Comparison of ENCODE assay signal across 8 mouse cellular contexts in genomic region chr7:44867802-44868201, GRCm38 (mm10). TPM values are rescaled to one million over a fixed set of nuclear protein-coding genes. Genes with fewer than 3 reads are reported as not detected.
DNase-seq lines count a peak whose midpoint lies in the region; ATAC-seq and TF ChIP-seq lines count a peak whose summit lies in the region.

No protein-coding gene starts in this region.

- no peaks in the 10 kb centered on the region for H3K27me3 ChIP-seq in heart, embryonic 11.5 days (ENCODE audit: control insufficient read depth, insufficient read depth, low read length)
- H3K27me3 ChIP-seq in E14TG2a.4 (ENCODE audit: insufficient read depth, low read length): no peaks in the 10 kb centered on the region
- no peaks in the 10 kb centered on the region for H3K27me3 ChIP-seq in forebrain, embryonic 14.5 days (replicated peaks; ENCODE audit: control insufficient read depth, insufficient read depth, low read length)
- H3K27me3 ChIP-seq in liver, embryonic 14.5 days (ENCODE audit: control insufficient read depth, insufficient read depth, low read length): no peaks in the 10 kb centered on the region

- H3K9ac ChIP-seq in heart, embryonic 11.5 days (ENCODE audit: low read depth, low read length): peak overlapping the region; percentile 100
- H3K9ac ChIP-seq in forebrain, embryonic 14.5 days (ENCODE audit: low read length): peak overlapping the region; percentile 100
- H3K9ac ChIP-seq in liver, embryonic 14.5 days (replicated peaks): no peak overlapping the region

- H3K4me3 ChIP-seq in heart, embryonic 11.5 days (ENCODE audit: low read depth, low read length): peak overlapping the region; percentile 97
- H3K4me3 ChIP-seq in E14TG2a.4 (replicated peaks; ENCODE audit: low read length): peak overlapping the region; percentile 95
- H3K4me3 ChIP-seq in forebrain, embryonic 14.5 days (ENCODE audit: low read depth, low read length): peak overlapping the region; percentile 98
- peak overlapping the region in 1 of 2 experiments; percentile 69; a peak in 1 of 4 replicates for H3K4me3 ChIP-seq in liver, embryonic 14.5 days (ENCODE audit: insufficient read depth in 1 of 2, low read depth in 2 of 2, low read length in 2 of 2)

- no peak for DNase-seq in heart, adult 9 months (ENCODE audit: low spot score in 2 of 2)
- no peak for DNase-seq in forebrain, embryonic 14.5 days (ENCODE audit: low spot score)
- no peak for DNase-seq in liver, embryonic 14.5 days (ENCODE audit: low read depth in 3 of 3, low spot score in 3 of 3)
- no peak for DNase-seq in urinary bladder, postnatal 25 days (ENCODE audit: low spot score)
- DNase-seq in spleen, adult 18-20 months: no peak
- DNase-seq in cerebellum, adult 9-11 months: no peak

- H3K36me3 ChIP-seq in heart, embryonic 11.5 days (ENCODE audit: control insufficient read depth, insufficient read depth, low read length): peaks cover 16% of the 10 kb centered on the region
- H3K36me3 ChIP-seq in E14TG2a.4 (ENCODE audit: insufficient read depth, low read length): peaks cover 42% of the 10 kb centered on the region
- peaks cover 43% of the 10 kb centered on the region for H3K36me3 ChIP-seq in forebrain, embryonic 14.5 days (ENCODE audit: control insufficient read depth, insufficient read depth, low read length)
- peaks cover 7% of the 10 kb centered on the region for H3K36me3 ChIP-seq in liver, embryonic 14.5 days (replicated peaks; ENCODE audit: control insufficient read depth, insufficient read depth, low read depth)

- peaks cover 50% of the 10 kb centered on the region for H3K4me1 ChIP-seq in heart, embryonic 11.5 days (ENCODE audit: control insufficient read depth, insufficient read depth, low read length)
- H3K4me1 ChIP-seq in E14TG2a.4 (replicated peaks; ENCODE audit: low read depth, low read length): peaks cover 85% of the 10 kb centered on the region
- peaks cover 33% of the 10 kb centered on the region for H3K4me1 ChIP-seq in forebrain, embryonic 14.5 days (ENCODE audit: control insufficient read depth, insufficient read depth, low read length)
- peaks cover 6 to 19% of the 10 kb centered on the region in 2 experiments for H3K4me1 ChIP-seq in liver, embryonic 14.5 days (replicated peaks; ENCODE audit: control insufficient read depth in 2 of 2, insufficient read depth in 2 of 2, low read length in 1 of 2)

- peak overlapping the region; percentile 82 for H3K4me2 ChIP-seq in heart, embryonic 11.5 days
- peak overlapping the region; percentile 98 for H3K4me2 ChIP-seq in forebrain, embryonic 14.5 days (ENCODE audit: low read length)
- peak overlapping the region; percentile 86 for H3K4me2 ChIP-seq in liver, embryonic 14.5 days (ENCODE audit: low read depth)

- no peaks in the 10 kb centered on the region for H3K9me3 ChIP-seq in heart, embryonic 11.5 days (replicated peaks; ENCODE audit: control insufficient read depth, low read length)
- no peaks in the 10 kb centered on the region for H3K9me3 ChIP-seq in E14TG2a.4 (ENCODE audit: low read length)
- H3K9me3 ChIP-seq in forebrain, embryonic 14.5 days (replicated peaks; ENCODE audit: control insufficient read depth, low read length): no peaks in the 10 kb centered on the region
- no peaks in the 10 kb centered on the region for H3K9me3 ChIP-seq in liver, embryonic 14.5 days (ENCODE audit: control insufficient read depth, low read length)

- ATAC-seq in heart, embryonic 11.5 days (replicated peaks; ENCODE audit: insufficient number of reproducible peaks, low FRiP score, low TSS enrichment): no peak
- ATAC-seq in forebrain, embryonic 14.5 days: no peak
- no peak for ATAC-seq in liver, embryonic 14.5 days (ENCODE audit: insufficient read depth)

- no peak overlapping the region for H3K27ac ChIP-seq in heart, embryonic 11.5 days (ENCODE audit: low read depth, low read length)
- H3K27ac ChIP-seq in forebrain, embryonic 14.5 days (ENCODE audit: low read depth, low read length): no peak overlapping the region
- no peak overlapping the region for H3K27ac ChIP-seq in liver, embryonic 14.5 days

- WGBS in heart, embryonic 11.5 days (ENCODE audit: insufficient replicate concordance): 57% methylated on average over 9 of the region's 9 CpGs
- WGBS in forebrain, embryonic 14.5 days: 48% methylated on average over 9 of the region's 9 CpGs
- 60% methylated on average over 9 of the region's 9 CpGs for WGBS in liver, embryonic 14.5 days (ENCODE audit: insufficient replicate concordance)

- TF ChIP-seq EP300 in liver, embryonic 14.5 days (IDR thresholded peaks at IDR 0.05; ENCODE audit: low read depth): no peak

- no peak for TF ChIP-seq CTCF in E14TG2a.4 (conservative IDR thresholded peaks at IDR 0.05; ENCODE audit: low read length)
- no peak for TF ChIP-seq CTCF in liver, embryonic 14.5 days (IDR thresholded peaks at IDR 0.05; ENCODE audit: low read depth)

RNA-seq across cellular contexts. Expression of gene Ptov1, which starts 1.8 kb away (rescaled TPM):
- 205 and 218 TPM in 2 replicates for polyA plus RNA-seq in heart, embryonic 11.5 days (2014; fragmentation: Nextera tagmentation; extraction: Ambion mirVana)
- polyA plus RNA-seq in forebrain, embryonic 14.5 days (2014; fragmentation: Nextera tagmentation; extraction: Ambion mirVana): 447 and 458 TPM in 2 replicates
- 47.3 and 54.1 TPM in 2 replicates for polyA plus RNA-seq in liver, embryonic 14.5 days (2012; rRNA removed)
- 35.0 and 42.1 TPM in 2 replicates for polyA plus RNA-seq in liver, embryonic 14.5 days (2014; fragmentation: Nextera tagmentation; extraction: Ambion mirVana)

RNA-seq across cellular contexts. Expression of gene Pnkp, which starts 10.9 kb away (rescaled TPM):
- 18.9 and 19.2 TPM in 2 replicates for polyA plus RNA-seq in heart, embryonic 11.5 days (2014; fragmentation: Nextera tagmentation; extraction: Ambion mirVana)
- 30.0 and 31.7 TPM in 2 replicates for polyA plus RNA-seq in forebrain, embryonic 14.5 days (2014; fragmentation: Nextera tagmentation; extraction: Ambion mirVana)
- 12.7 and 14.3 TPM in 2 replicates for polyA plus RNA-seq in liver, embryonic 14.5 days (2012; rRNA removed)
- 15.6 and 17.0 TPM in 2 replicates for polyA plus RNA-seq in liver, embryonic 14.5 days (2014; fragmentation: Nextera tagmentation; extraction: Ambion mirVana)

RNA-seq across cellular contexts. Expression of gene Tbc1d17, which starts 18.9 kb away (rescaled TPM):
- polyA plus RNA-seq in heart, embryonic 11.5 days (2014; fragmentation: Nextera tagmentation; extraction: Ambion mirVana): 48.2 and 49.2 TPM in 2 replicates
- polyA plus RNA-seq in forebrain, embryonic 14.5 days (2014; fragmentation: Nextera tagmentation; extraction: Ambion mirVana): 79.6 and 105 TPM in 2 replicates
- 12.9 and 16.2 TPM in 2 replicates for polyA plus RNA-seq in liver, embryonic 14.5 days (2012; rRNA removed)
- polyA plus RNA-seq in liver, embryonic 14.5 days (2014; fragmentation: Nextera tagmentation; extraction: Ambion mirVana): 18.3 and 20.2 TPM in 2 replicates

RNA-seq across cellular contexts. Expression of gene Akt1s1, which starts 19.0 kb away (rescaled TPM):
- 38.6 and 53.9 TPM in 2 replicates for polyA plus RNA-seq in heart, embryonic 11.5 days (2014; fragmentation: Nextera tagmentation; extraction: Ambion mirVana)
- polyA plus RNA-seq in forebrain, embryonic 14.5 days (2014; fragmentation: Nextera tagmentation; extraction: Ambion mirVana): 70.4 and 75.4 TPM in 2 replicates
- 25.8 and 36.4 TPM in 2 replicates for polyA plus RNA-seq in liver, embryonic 14.5 days (2012; rRNA removed)
- polyA plus RNA-seq in liver, embryonic 14.5 days (2014; fragmentation: Nextera tagmentation; extraction: Ambion mirVana): 10.0 and 10.6 TPM in 2 replicates

RNA-seq across cellular contexts. Expression of gene Med25, which starts 24.7 kb away (rescaled TPM):
- polyA plus RNA-seq in heart, embryonic 11.5 days (2014; fragmentation: Nextera tagmentation; extraction: Ambion mirVana): 47.3 and 51.9 TPM in 2 replicates
- polyA plus RNA-seq in forebrain, embryonic 14.5 days (2014; fragmentation: Nextera tagmentation; extraction: Ambion mirVana): 75.4 and 94.0 TPM in 2 replicates
- polyA plus RNA-seq in liver, embryonic 14.5 days (2012; rRNA removed): 29.3 and 35.1 TPM in 2 replicates
- polyA plus RNA-seq in liver, embryonic 14.5 days (2014; fragmentation: Nextera tagmentation; extraction: Ambion mirVana): 24.2 and 27.1 TPM in 2 replicates
